Mouse (Mus musculus): ENCODE results near the gene Sptbn1. TPM values are rescaled to one million over a fixed set of nuclear protein-coding genes. Genes with fewer than 3 reads are reported as not detected.
A peak's percentile ranks its signal among the peaks of the same experiment; 100 is the strongest.

The Sptbn1 gene
- total RNA-seq, 1 experiment from 2014 or later, result 123 TPM

GRCm38 (mm10) chr11:30158028-30158700 is 109.8 kb downstream of the Sptbn1 start:
- no peak for ATAC-seq (replicated peaks; ENCODE audit: insufficient number of reproducible peaks, low FRiP score, low TSS enrichment, poor library complexity, severe bottlenecking)

GRCm38 (mm10) chr11:30155887-30156286 is 112.1 kb downstream of the Sptbn1 start:
- no peak for ATAC-seq (replicated peaks; ENCODE audit: insufficient number of reproducible peaks, low FRiP score, low TSS enrichment, poor library complexity, severe bottlenecking)

GRCm38 (mm10) chr11:30154980-30155379 is 113.0 kb downstream of the Sptbn1 start:
- ATAC-seq (replicated peaks; ENCODE audit: insufficient number of reproducible peaks, low FRiP score, low TSS enrichment, poor library complexity, severe bottlenecking), result no peak

- ATAC-seq (replicated peaks; ENCODE audit: insufficient number of reproducible peaks, low FRiP score, low TSS enrichment, poor library complexity, severe bottlenecking), result no peak
Observed at GRCm38 (mm10) chr11:30148888-30149287, 119.1 kb downstream of the Sptbn1 start.

GRCm38 (mm10) chr11:30148378-30148777 is 119.6 kb downstream of the Sptbn1 start:
- ATAC-seq (replicated peaks; ENCODE audit: insufficient number of reproducible peaks, low FRiP score, low TSS enrichment, poor library complexity, severe bottlenecking), result 0 out of 2 replicates have a peak, but pooled peaks have one; percentile 53

GRCm38 (mm10) chr11:30147882-30148281 is 120.1 kb downstream of the Sptbn1 start:
- no peak for ATAC-seq (replicated peaks; ENCODE audit: insufficient number of reproducible peaks, low FRiP score, low TSS enrichment, poor library complexity, severe bottlenecking)

- no peak for ATAC-seq (replicated peaks; ENCODE audit: insufficient number of reproducible peaks, low FRiP score, low TSS enrichment, poor library complexity, severe bottlenecking)
Observed at GRCm38 (mm10) chr11:30143090-30143489, 124.9 kb downstream of the Sptbn1 start.

GRCm38 (mm10) chr11:30139165-30139826 is 128.7 kb downstream of the Sptbn1 start:
- ATAC-seq (replicated peaks; ENCODE audit: insufficient number of reproducible peaks, low FRiP score, low TSS enrichment, poor library complexity, severe bottlenecking), result no peak

GRCm38 (mm10) chr11:30137081-30137480 is 130.9 kb downstream of the Sptbn1 start:
- no peak for ATAC-seq (replicated peaks; ENCODE audit: insufficient number of reproducible peaks, low FRiP score, low TSS enrichment, poor library complexity, severe bottlenecking)

- ATAC-seq (replicated peaks; ENCODE audit: insufficient number of reproducible peaks, low FRiP score, low TSS enrichment, poor library complexity, severe bottlenecking), result no peak
Observed at GRCm38 (mm10) chr11:30134058-30134457, 133.9 kb downstream of the Sptbn1 start.

- ATAC-seq (replicated peaks; ENCODE audit: insufficient number of reproducible peaks, low FRiP score, low TSS enrichment, poor library complexity, severe bottlenecking), result no peak
Observed at GRCm38 (mm10) chr11:30132581-30132980, 135.4 kb downstream of the Sptbn1 start.

- no peak for ATAC-seq (replicated peaks; ENCODE audit: insufficient number of reproducible peaks, low FRiP score, low TSS enrichment, poor library complexity, severe bottlenecking)
Observed at GRCm38 (mm10) chr11:30131640-30132039, 136.3 kb downstream of the Sptbn1 start.

GRCm38 (mm10) chr11:30129339-30129738 is 138.6 kb downstream of the Sptbn1 start:
- ATAC-seq (replicated peaks; ENCODE audit: insufficient number of reproducible peaks, low FRiP score, low TSS enrichment, poor library complexity, severe bottlenecking), result no peak

GRCm38 (mm10) chr11:30126840-30127239 is 141.1 kb downstream of the Sptbn1 start:
- no peak for ATAC-seq (replicated peaks; ENCODE audit: insufficient number of reproducible peaks, low FRiP score, low TSS enrichment, poor library complexity, severe bottlenecking)

GRCm38 (mm10) chr11:30118038-30118437 is 149.9 kb downstream of the Sptbn1 start:
- no peak for ATAC-seq (replicated peaks; ENCODE audit: insufficient number of reproducible peaks, low FRiP score, low TSS enrichment, poor library complexity, severe bottlenecking)

GRCm38 (mm10) chr11:30113631-30114030 is 154.3 kb downstream of the Sptbn1 start:
- no peak for ATAC-seq (replicated peaks; ENCODE audit: insufficient number of reproducible peaks, low FRiP score, low TSS enrichment, poor library complexity, severe bottlenecking)

- ATAC-seq (replicated peaks; ENCODE audit: insufficient number of reproducible peaks, low FRiP score, low TSS enrichment, poor library complexity, severe bottlenecking), result no peak
Observed at GRCm38 (mm10) chr11:30110634-30111033, 157.3 kb downstream of the Sptbn1 start.

GRCm38 (mm10) chr11:30104177-30104576 is 163.8 kb downstream of the Sptbn1 start:
- no peak for ATAC-seq (replicated peaks; ENCODE audit: insufficient number of reproducible peaks, low FRiP score, low TSS enrichment, poor library complexity, severe bottlenecking)

- no peak; the same call in 1 of the 2 replicates for ATAC-seq (replicated peaks; ENCODE audit: insufficient number of reproducible peaks, low FRiP score, low TSS enrichment, poor library complexity, severe bottlenecking)
Observed at GRCm38 (mm10) chr11:30102594-30102993, 165.4 kb downstream of the Sptbn1 start.

- ATAC-seq (replicated peaks; ENCODE audit: insufficient number of reproducible peaks, low FRiP score, low TSS enrichment, poor library complexity, severe bottlenecking), result no peak
Observed at GRCm38 (mm10) chr11:30101796-30102195, 166.2 kb downstream of the Sptbn1 start.
